Mouse (Mus musculus): ENCODE measurements around the gene Mllt6. TPM values are rescaled to one million over a fixed set of nuclear protein-coding genes. Genes with fewer than 3 reads are reported as not detected.

Mllt6 gene
- polyA plus RNA-seq (2015; fragmentation: Nextera tagmentation; extraction: Ambion mirVana): 4.2 and 5.1 TPM in 2 replicates

- H3K27ac ChIP-seq (ENCODE audit: low read length): peak within 1 kb of the TSS; percentile 70
- peaks cover 42% of the 10 kb centered on the region for H3K4me1 ChIP-seq (replicated peaks; ENCODE audit: control insufficient read depth, insufficient read depth, low read length)
- H3K4me2 ChIP-seq (ENCODE audit: low read length): peak within 1 kb of the TSS; percentile 85
- H3K27me3 ChIP-seq (replicated peaks; ENCODE audit: control insufficient read depth, insufficient read depth, low read length): peaks cover 19% of the 10 kb centered on the region
- H3K36me3 ChIP-seq (ENCODE audit: control insufficient read depth, insufficient read depth): peaks cover 3% of the 10 kb centered on the region
- no peaks in the 10 kb centered on the region for H3K9me3 ChIP-seq (ENCODE audit: control insufficient read depth, low read length)
- peak; percentile 70 for ATAC-seq
- peak within 1 kb of the TSS; percentile 84 for H3K4me3 ChIP-seq (replicated peaks; ENCODE audit: low read length)
- under 1% methylated on average over 21 of the region's 76 CpGs for WGBS
- peak within 1 kb of the TSS; percentile 82 for H3K9ac ChIP-seq (replicated peaks; ENCODE audit: low read depth, low read length)
Observed at GRCm38 (mm10) chr11:97662893-97663527, at the start of gene Mllt6. TSS of gene Mllt6 (plus strand) at chr11:97663414.

- H3K9me3 ChIP-seq (ENCODE audit: control insufficient read depth, low read length): no peaks in the 10 kb centered on the region
- no peaks in the 10 kb centered on the region for H3K36me3 ChIP-seq (ENCODE audit: control insufficient read depth, insufficient read depth)
- H3K27ac ChIP-seq (ENCODE audit: low read length): no peak overlapping the region
- no peak for ATAC-seq
- H3K27me3 ChIP-seq (replicated peaks; ENCODE audit: control insufficient read depth, insufficient read depth, low read length): no peaks in the 10 kb centered on the region
- 76% methylated on average over 4 of the region's 4 CpGs for WGBS
- H3K4me3 ChIP-seq (replicated peaks; ENCODE audit: low read length): no peak overlapping the region
- no peak overlapping the region for H3K4me2 ChIP-seq (ENCODE audit: low read length)
- H3K9ac ChIP-seq (replicated peaks; ENCODE audit: low read depth, low read length): no peak overlapping the region
- peaks cover 7% of the 10 kb centered on the region for H3K4me1 ChIP-seq (replicated peaks; ENCODE audit: control insufficient read depth, insufficient read depth, low read length)
Observed at GRCm38 (mm10) chr11:97615276-97615675, 47.9 kb upstream of the Mllt6 start.

GRCm38 (mm10) chr11:97618368-97618767 lies 44.8 kb upstream of the Mllt6 start:
- Histone ChIP-seq H3K4me3 (replicated peaks; ENCODE audit: low read length) (no peak overlapping the region), H3K9ac (replicated peaks; ENCODE audit: low read depth, low read length) (no peak overlapping the region), H3K9me3 (ENCODE audit: control insufficient read depth, low read length) (no peaks in the 10 kb centered on the region), H3K27me3 (replicated peaks; ENCODE audit: control insufficient read depth, insufficient read depth, low read length) (peaks cover 2% of the 10 kb centered on the region; the same call in 1 of the 2 replicates), H3K4me2 (ENCODE audit: low read length) (no peak overlapping the region), H3K36me3 (ENCODE audit: control insufficient read depth, insufficient read depth) (no peaks in the 10 kb centered on the region), H3K27ac (ENCODE audit: low read length) (no peak overlapping the region), H3K4me1 (replicated peaks; ENCODE audit: control insufficient read depth, insufficient read depth, low read length) (no peaks in the 10 kb centered on the region)
- ATAC-seq: no peak
- WGBS: 64% methylated on average over 11 of the region's 11 CpGs

GRCm38 (mm10) chr11:97619391-97619795 lies 43.8 kb upstream of the Mllt6 start:
- Histone ChIP-seq H3K36me3 (ENCODE audit: control insufficient read depth, insufficient read depth) (no peaks in the 10 kb centered on the region), H3K4me3 (replicated peaks; ENCODE audit: low read length) (no peak overlapping the region), H3K4me1 (replicated peaks; ENCODE audit: control insufficient read depth, insufficient read depth, low read length) (no peaks in the 10 kb centered on the region), H3K9me3 (ENCODE audit: control insufficient read depth, low read length) (no peaks in the 10 kb centered on the region), H3K27ac (ENCODE audit: low read length) (no peak overlapping the region), H3K4me2 (ENCODE audit: low read length) (no peak overlapping the region), H3K9ac (replicated peaks; ENCODE audit: low read depth, low read length) (no peak overlapping the region), H3K27me3 (replicated peaks; ENCODE audit: control insufficient read depth, insufficient read depth, low read length) (peaks cover 10% of the 10 kb centered on the region; the same call in 1 of the 2 replicates)
- ATAC-seq: peak; percentile 57
- WGBS: 24% methylated on average over 5 of the region's 5 CpGs

GRCm38 (mm10) chr11:97622440-97622839 lies 40.8 kb upstream of the Mllt6 start:
- peaks cover 29% of the 10 kb centered on the region for H3K27me3 ChIP-seq (replicated peaks; ENCODE audit: control insufficient read depth, insufficient read depth, low read length)
- ATAC-seq: peak; percentile 64

GRCm38 (mm10) chr11:97623166-97623565 lies 40.0 kb upstream of the Mllt6 start:
- Histone ChIP-seq H3K36me3 (ENCODE audit: control insufficient read depth, insufficient read depth) (no peaks in the 10 kb centered on the region), H3K4me2 (ENCODE audit: low read length) (no peak overlapping the region), H3K4me3 (replicated peaks; ENCODE audit: low read length) (no peak overlapping the region), H3K4me1 (replicated peaks; ENCODE audit: control insufficient read depth, insufficient read depth, low read length) (peaks cover 13% of the 10 kb centered on the region), H3K9ac (replicated peaks; ENCODE audit: low read depth, low read length) (no peak overlapping the region), H3K9me3 (ENCODE audit: control insufficient read depth, low read length) (no peaks in the 10 kb centered on the region), H3K27ac (ENCODE audit: low read length) (no peak overlapping the region), H3K27me3 (replicated peaks; ENCODE audit: control insufficient read depth, insufficient read depth, low read length) (peaks cover 34% of the 10 kb centered on the region)
- ATAC-seq: no peak
- WGBS: 62% methylated on average over 9 of the region's 9 CpGs

More at GRCm38 (mm10) chr11:97622440-97622839, 40.8 kb upstream of the Mllt6 start:
- no peaks in the 10 kb centered on the region for H3K36me3 ChIP-seq (ENCODE audit: control insufficient read depth, insufficient read depth)
- H3K4me2 ChIP-seq (ENCODE audit: low read length): no peak overlapping the region
- no peak overlapping the region for H3K27ac ChIP-seq (ENCODE audit: low read length)
- no peaks in the 10 kb centered on the region for H3K9me3 ChIP-seq (ENCODE audit: control insufficient read depth, low read length)
- no peak overlapping the region for H3K9ac ChIP-seq (replicated peaks; ENCODE audit: low read depth, low read length)
- peaks cover 6% of the 10 kb centered on the region for H3K4me1 ChIP-seq (replicated peaks; ENCODE audit: control insufficient read depth, insufficient read depth, low read length)
- 3% methylated on average over 6 of the region's 6 CpGs for WGBS
- H3K4me3 ChIP-seq (replicated peaks; ENCODE audit: low read length): no peak overlapping the region

- H3K4me1 ChIP-seq (replicated peaks; ENCODE audit: control insufficient read depth, insufficient read depth, low read length): peaks cover 27% of the 10 kb centered on the region
- no peak overlapping the region for H3K9ac ChIP-seq (replicated peaks; ENCODE audit: low read depth, low read length)
- H3K27ac ChIP-seq (ENCODE audit: low read length): no peak overlapping the region
- peaks cover 48% of the 10 kb centered on the region for H3K27me3 ChIP-seq (replicated peaks; ENCODE audit: control insufficient read depth, insufficient read depth, low read length)
- WGBS: 74% methylated on average over 5 of the region's 5 CpGs
- H3K9me3 ChIP-seq (ENCODE audit: control insufficient read depth, low read length): no peaks in the 10 kb centered on the region
- no peak overlapping the region for H3K4me2 ChIP-seq (ENCODE audit: low read length)
- no peak overlapping the region for H3K4me3 ChIP-seq (replicated peaks; ENCODE audit: low read length)
- H3K36me3 ChIP-seq (ENCODE audit: control insufficient read depth, insufficient read depth): no peaks in the 10 kb centered on the region
- no peak for ATAC-seq
Observed at GRCm38 (mm10) chr11:97625551-97625950, 37.7 kb upstream of the Mllt6 start.

GRCm38 (mm10) chr11:97626431-97626830 lies 36.8 kb upstream of the Mllt6 start:
- Histone ChIP-seq H3K4me3 (replicated peaks; ENCODE audit: low read length) (no peak overlapping the region), H3K9ac (replicated peaks; ENCODE audit: low read depth, low read length) (no peak overlapping the region), H3K27me3 (replicated peaks; ENCODE audit: control insufficient read depth, insufficient read depth, low read length) (peaks cover 50% of the 10 kb centered on the region), H3K4me1 (replicated peaks; ENCODE audit: control insufficient read depth, insufficient read depth, low read length) (peaks cover 27% of the 10 kb centered on the region), H3K4me2 (ENCODE audit: low read length) (no peak overlapping the region), H3K9me3 (ENCODE audit: control insufficient read depth, low read length) (no peaks in the 10 kb centered on the region), H3K27ac (ENCODE audit: low read length) (no peak overlapping the region), H3K36me3 (ENCODE audit: control insufficient read depth, insufficient read depth) (no peaks in the 10 kb centered on the region)
- ATAC-seq: no peak
- 10% methylated on average over 13 of the region's 13 CpGs for WGBS

GRCm38 (mm10) chr11:97626850-97627249 lies 36.4 kb upstream of the Mllt6 start:
- Histone ChIP-seq H3K27me3 (replicated peaks; ENCODE audit: control insufficient read depth, insufficient read depth, low read length) (peaks cover 50% of the 10 kb centered on the region), H3K9ac (replicated peaks; ENCODE audit: low read depth, low read length) (no peak overlapping the region), H3K27ac (ENCODE audit: low read length) (no peak overlapping the region), H3K4me3 (replicated peaks; ENCODE audit: low read length) (no peak overlapping the region), H3K36me3 (ENCODE audit: control insufficient read depth, insufficient read depth) (no peaks in the 10 kb centered on the region), H3K9me3 (ENCODE audit: control insufficient read depth, low read length) (no peaks in the 10 kb centered on the region), H3K4me1 (replicated peaks; ENCODE audit: control insufficient read depth, insufficient read depth, low read length) (peaks cover 27% of the 10 kb centered on the region), H3K4me2 (ENCODE audit: low read length) (no peak overlapping the region)
- 13% methylated on average over 10 of the region's 10 CpGs for WGBS
- no peak for ATAC-seq

All from forebrain, embryonic 16.5 days (tissue).